Mouse (Mus musculus): ENCODE results near the gene Galr2.

DNA sequence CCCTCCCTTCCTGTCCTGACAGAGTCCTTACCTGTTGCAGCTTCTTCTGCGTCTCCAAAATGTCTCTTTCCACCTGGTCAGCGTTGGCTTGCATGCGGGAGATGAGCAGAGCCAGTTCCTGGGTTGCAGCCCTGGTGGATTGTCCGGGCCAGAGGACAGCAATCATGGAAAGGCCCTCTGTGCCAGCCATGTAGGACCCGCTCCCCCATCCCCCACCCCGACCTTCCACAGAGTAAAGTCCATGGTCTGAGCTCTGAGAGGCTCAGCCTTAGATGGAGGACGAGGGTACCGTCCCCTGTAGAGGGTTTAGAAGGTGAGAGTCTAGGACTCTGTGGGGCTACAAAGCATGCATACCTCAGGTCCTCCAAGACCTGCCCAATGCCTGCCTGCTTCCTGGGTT, 45.8 kb upstream of the Galr2 start:
- TF ChIP-seq POLR2A (IDR thresholded peaks at IDR 0.05; ENCODE audit: borderline replicate concordance, insufficient read depth, low read length) (no peak), CTCF (IDR thresholded peaks at IDR 0.05; ENCODE audit: borderline replicate concordance, insufficient read depth, low read depth, low read length) (no peak)
